In the genomic region with DNA sequence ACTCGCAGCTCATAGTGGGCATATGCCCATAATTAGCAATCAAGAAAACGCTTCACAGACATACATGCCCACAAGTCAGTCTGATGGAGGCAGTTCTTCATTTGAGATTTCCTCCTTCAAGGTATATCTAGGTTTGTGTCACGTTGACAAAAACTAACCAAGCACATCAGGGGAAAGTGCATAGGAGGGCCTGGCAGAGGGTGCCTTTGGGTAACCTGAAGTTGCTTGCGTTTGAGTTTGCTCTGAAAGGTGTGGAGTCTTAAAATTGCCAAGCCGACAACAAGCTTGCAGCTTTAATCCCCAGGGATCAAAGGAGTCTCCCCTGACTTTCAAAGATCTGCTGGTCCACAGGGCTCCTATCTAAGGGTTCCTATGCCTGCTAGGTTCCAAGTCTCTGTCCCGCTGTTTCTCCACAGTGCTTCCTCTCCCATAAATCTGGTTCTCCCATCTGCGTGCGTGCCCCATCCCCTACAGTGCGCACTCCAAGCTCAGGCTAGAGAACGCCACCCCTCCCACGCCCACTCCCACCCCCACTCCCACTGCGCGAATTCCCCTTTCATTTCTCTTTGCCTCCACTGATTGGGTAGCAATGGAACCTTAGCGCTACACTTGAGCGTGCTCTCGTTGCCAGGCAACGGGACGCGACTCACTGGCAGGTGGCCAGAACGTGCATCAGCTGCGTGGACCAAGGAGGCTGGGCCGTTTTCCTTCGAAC, we compare ENCODE assay signal across 9 mouse cellular contexts. TPM values are rescaled to one million over a fixed set of nuclear protein-coding genes. Genes with fewer than 3 reads are reported as not detected.
DNase-seq lines count a peak whose midpoint lies in the region; ATAC-seq lines count a peak whose summit lies in the region.
"Had no signal": no experiment of that assay in that cellular context is flagged by ENCODE, and none has a peak within 500 bp of the region (broad histone marks: within the 10 kb centered on the region; RNA-seq: fewer than 3 reads in every experiment).

A gene (plus strand): TSS at position 683 of the 715 bp plus-strand sequence.

- peak; percentile 92 for ATAC-seq in hindbrain, embryonic 15.5 days (ENCODE audit: low FRiP score, low read depth)

- H3K4me3 ChIP-seq in hindbrain, embryonic 15.5 days, result peak within 1 kb of the TSS; percentile 45

- no peaks in the 10 kb centered on the region for H3K9me3 ChIP-seq in hindbrain, embryonic 15.5 days

- DNase-seq in adrenal gland, adult 18-20 months (ENCODE audit: low spot score in 2 of 2), result peak; percentile 64 to 67
- DNase-seq in cerebellum, adult 9-11 months, result peak; percentile 20
- peak; percentile 72 to 90 for DNase-seq in frontal cortex, adult 2 months (ENCODE audit: extremely low spot score in 1 of 2, low spot score in 1 of 2)
- peak; percentile 75 to 79 for DNase-seq in layer of hippocampus, postnatal 36 days
- peak; percentile 66 for DNase-seq in lung, postnatal 14 days
- peak; percentile 83 for DNase-seq in right cerebral cortex, adult 18-20 months
- DNase-seq in c-Kit-positive CD71-positive TER-119-positive erythroid progenitor cells, embryonic 14.5 days (ENCODE audit: low spot score), result no peak

- H3K27me3 ChIP-seq in hindbrain, embryonic 15.5 days, result no peaks in the 10 kb centered on the region

- H3K27ac ChIP-seq in hindbrain, embryonic 15.5 days (replicated peaks), result no peak within 1 kb of the TSS

- peak within 1 kb of the TSS; percentile 31 for H3K9ac ChIP-seq in hindbrain, embryonic 15.5 days

- peaks cover 6% of the 10 kb centered on the region for H3K4me1 ChIP-seq in hindbrain, embryonic 15.5 days (replicated peaks)

- WGBS in hindbrain, embryonic 15.5 days, result 12% methylated on average over 23 of the region's 23 CpGs

- H3K36me3 ChIP-seq in hindbrain, embryonic 15.5 days, result no peaks in the 10 kb centered on the region

- peak within 1 kb of the TSS; percentile 89 for H3K4me2 ChIP-seq in hindbrain, embryonic 15.5 days

RNA-seq across cellular contexts. Expression of the gene that starts here (rescaled TPM):
- not detected for total RNA-seq in adrenal gland, adult 18-20 months (2021)
- not detected in 2 replicates for polyA plus RNA-seq in frontal cortex, adult 2 months (2012; rRNA removed)
- polyA plus RNA-seq in hindbrain, embryonic 15.5 days (2015; fragmentation: Nextera tagmentation; extraction: Ambion mirVana), result not detected in 2 replicates
- total RNA-seq in layer of hippocampus, postnatal 36 days (2021), result not detected
- polyA plus RNA-seq: large intestine, adult 2 months had no signal

Comparison
In these comparisons a context has a peak if more than half of its experiments do, and no peak if none do; other contexts are left out.
1. Peak in DNase-seq in adrenal gland, adult 18-20 months; RNA of the gene not detected or under 1 TPM.
2. Peak in DNase-seq in frontal cortex, adult 2 months; RNA of the gene not detected or under 1 TPM.
3. Peak in ATAC-seq, H3K4me3 ChIP-seq, H3K9ac ChIP-seq and H3K4me2 ChIP-seq in hindbrain, embryonic 15.5 days; RNA of the gene not detected or under 1 TPM.
4. Peak in DNase-seq in layer of hippocampus, postnatal 36 days; RNA of the gene not detected or under 1 TPM.